Mouse (Mus musculus): ENCODE data around the gene Zfp638. TPM values are rescaled to one million over a fixed set of nuclear protein-coding genes. Genes with fewer than 3 reads are reported as not detected.

Zfp638 gene
- polyA plus RNA-seq, 2 experiments = 14.0 to 19.3 TPM

DNA sequence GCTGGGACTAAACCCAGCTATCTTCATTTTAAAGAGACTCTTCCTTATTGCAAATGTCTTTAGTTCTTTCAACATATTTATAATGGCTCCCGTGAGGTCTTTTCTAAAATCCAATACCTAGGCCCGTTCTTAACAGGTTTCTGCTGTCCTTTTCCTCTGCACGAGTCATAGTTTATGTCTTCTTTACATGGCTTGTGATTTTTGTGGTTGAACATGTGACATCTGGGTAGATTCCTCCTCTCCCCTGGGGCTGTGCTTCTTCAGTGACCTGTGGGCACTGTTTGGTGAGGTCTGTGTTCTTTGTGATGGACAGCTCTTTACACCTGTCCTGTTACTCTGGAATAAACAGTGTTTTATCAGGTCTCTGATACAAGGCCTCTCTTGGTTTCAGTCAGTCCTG is 19.9 kb downstream of the Zfp638 start:
- Histone ChIP-seq H3K4me1 (replicated peaks; ENCODE audit: control insufficient read depth in 2 of 2, insufficient read depth in 2 of 2, low read length in 1 of 2) (no peaks in the 10 kb centered on the region), H3K9me3 (ENCODE audit: control insufficient read depth, low read length) (no peaks in the 10 kb centered on the region), H3K27ac (no peak overlapping the region), H3K27me3 (ENCODE audit: control insufficient read depth, insufficient read depth, low read length) (no peaks in the 10 kb centered on the region), H3K4me2 (ENCODE audit: low read depth) (no peak overlapping the region), H3K4me3 (ENCODE audit: insufficient read depth in 1 of 2, low read depth in 2 of 2, low read length in 2 of 2) (no peak overlapping the region), H3K9ac (replicated peaks) (no peak overlapping the region), H3K36me3 (replicated peaks; ENCODE audit: control insufficient read depth, insufficient read depth, low read depth) (no peaks in the 10 kb centered on the region)
- TF ChIP-seq EP300 (IDR thresholded peaks at IDR 0.05; ENCODE audit: low read depth) = no peak
- no peak for TF ChIP-seq CTCF (IDR thresholded peaks at IDR 0.05; ENCODE audit: low read depth)
- DNase-seq (ENCODE audit: low read depth in 3 of 3, low spot score in 3 of 3) = no peak
- no peak for ATAC-seq (ENCODE audit: insufficient read depth)
- WGBS (ENCODE audit: insufficient replicate concordance) = 60% methylated on average over 3 of the region's 3 CpGs

DNA sequence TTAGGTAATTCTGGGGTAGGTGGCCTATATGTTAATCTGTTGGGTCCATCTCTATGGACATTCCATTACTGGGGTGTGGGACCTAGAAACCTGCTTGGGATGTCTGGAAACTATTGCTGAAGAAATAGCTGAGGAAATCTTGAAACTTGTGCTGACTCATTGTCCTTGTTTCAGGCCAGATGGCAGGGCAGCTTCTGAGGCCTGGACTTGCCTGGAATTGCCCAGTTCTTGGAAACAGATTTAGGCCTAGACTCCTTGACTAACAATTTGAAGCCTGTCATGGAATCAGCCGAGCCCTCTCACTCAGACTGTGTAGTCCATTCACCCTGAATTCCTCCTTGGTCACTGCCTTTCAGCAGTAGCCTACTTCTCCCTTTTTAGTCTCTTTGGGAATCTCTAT is 21.9 kb downstream of the Zfp638 start:
- Histone ChIP-seq H3K4me3 (ENCODE audit: insufficient read depth in 1 of 2, low read depth in 2 of 2, low read length in 2 of 2) (no peak overlapping the region), H3K9ac (replicated peaks) (no peak overlapping the region), H3K27ac (no peak overlapping the region), H3K36me3 (replicated peaks; ENCODE audit: control insufficient read depth, insufficient read depth, low read depth) (no peaks in the 10 kb centered on the region), H3K9me3 (ENCODE audit: control insufficient read depth, low read length) (no peaks in the 10 kb centered on the region), H3K27me3 (ENCODE audit: control insufficient read depth, insufficient read depth, low read length) (no peaks in the 10 kb centered on the region), H3K4me1 (replicated peaks; ENCODE audit: control insufficient read depth in 2 of 2, insufficient read depth in 2 of 2, low read length in 1 of 2) (no peaks in the 10 kb centered on the region), H3K4me2 (ENCODE audit: low read depth) (no peak overlapping the region)
- ATAC-seq (ENCODE audit: insufficient read depth) (no peak), DNase-seq (ENCODE audit: low read depth in 3 of 3, low spot score in 3 of 3) (no peak)
- no peak for TF ChIP-seq EP300 (IDR thresholded peaks at IDR 0.05; ENCODE audit: low read depth)
- no peak for TF ChIP-seq CTCF (IDR thresholded peaks at IDR 0.05; ENCODE audit: low read depth)
- WGBS (ENCODE audit: insufficient replicate concordance) = 41% methylated on average over 1 of the region's 1 CpGs

DNA sequence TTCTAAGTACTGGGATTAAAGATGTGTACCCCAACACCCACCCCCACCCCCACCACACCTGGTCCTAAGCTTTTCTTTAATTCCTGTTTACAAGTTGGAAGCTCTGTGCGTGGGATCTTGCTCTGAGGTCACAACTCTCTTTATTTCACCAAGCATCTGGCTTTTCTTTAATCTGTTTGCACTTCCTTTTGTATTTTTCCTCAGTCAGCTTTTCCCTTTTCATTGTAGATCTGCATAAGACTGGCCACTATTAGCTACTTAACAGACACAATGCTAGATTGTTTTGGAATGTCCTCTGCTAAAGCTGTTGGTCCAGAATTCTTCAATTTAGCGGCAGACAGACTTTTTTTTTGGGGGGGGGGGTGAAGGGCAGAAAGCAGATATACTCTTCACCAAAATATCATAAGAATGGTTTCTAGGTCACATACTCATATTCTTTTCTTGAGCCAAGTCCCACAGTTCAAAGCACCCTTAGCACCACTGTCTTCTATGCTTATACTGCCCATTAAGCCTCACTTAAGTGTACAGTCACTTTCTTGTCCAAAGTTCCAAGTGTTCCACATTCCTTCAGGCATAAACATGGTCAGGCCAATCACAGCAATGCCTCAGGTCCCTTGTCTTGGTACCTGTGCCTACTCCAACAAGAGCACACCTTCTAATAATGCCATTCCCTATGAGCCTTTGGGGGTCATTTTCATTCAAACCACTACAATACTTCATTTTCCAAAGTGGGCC is 23.5 kb downstream of the Zfp638 start:
- Histone ChIP-seq H3K27me3 (ENCODE audit: control insufficient read depth, insufficient read depth, low read length) (no peaks in the 10 kb centered on the region), H3K36me3 (replicated peaks; ENCODE audit: control insufficient read depth, insufficient read depth, low read depth) (no peaks in the 10 kb centered on the region), H3K4me2 (ENCODE audit: low read depth) (no peak overlapping the region), H3K9ac (replicated peaks) (no peak overlapping the region), H3K4me3 (ENCODE audit: insufficient read depth in 1 of 2, low read depth in 2 of 2, low read length in 2 of 2) (no peak overlapping the region), H3K9me3 (ENCODE audit: control insufficient read depth, low read length) (no peaks in the 10 kb centered on the region), H3K4me1 (replicated peaks; ENCODE audit: control insufficient read depth in 2 of 2, insufficient read depth in 2 of 2, low read length in 1 of 2) (no peaks in the 10 kb centered on the region), H3K27ac (no peak overlapping the region)
- ATAC-seq (ENCODE audit: insufficient read depth) (no peak), DNase-seq (ENCODE audit: low read depth in 3 of 3, low spot score in 3 of 3) (no peak)
- WGBS (ENCODE audit: insufficient replicate concordance) = 48% methylated on average over 2 of the region's 2 CpGs
- TF ChIP-seq CTCF (IDR thresholded peaks at IDR 0.05; ENCODE audit: low read depth) = no peak
- no peak for TF ChIP-seq EP300 (IDR thresholded peaks at IDR 0.05; ENCODE audit: low read depth)

DNA sequence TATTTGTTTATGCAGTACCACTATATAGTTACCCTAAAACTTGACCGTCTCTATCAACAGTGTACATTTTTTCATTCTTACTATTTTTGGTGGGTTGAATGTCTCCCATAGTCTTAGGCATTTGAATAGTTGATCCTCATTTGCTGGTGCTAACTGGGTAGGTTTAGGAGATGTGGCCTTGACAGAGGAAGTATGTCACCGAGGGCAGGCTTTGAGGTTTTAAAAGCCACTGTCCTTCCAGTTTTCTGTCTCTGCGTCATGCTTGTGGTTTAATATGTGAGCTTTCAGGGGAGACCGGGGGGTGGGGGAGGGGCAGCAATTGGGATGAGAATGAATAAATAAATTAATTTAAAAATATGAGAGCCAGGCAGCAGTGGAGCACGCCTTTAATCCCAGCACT is 24.3 kb downstream of the Zfp638 start:
- Histone ChIP-seq H3K4me1 (replicated peaks; ENCODE audit: control insufficient read depth in 2 of 2, insufficient read depth in 2 of 2, low read length in 1 of 2) (no peaks in the 10 kb centered on the region), H3K4me2 (ENCODE audit: low read depth) (no peak overlapping the region), H3K4me3 (ENCODE audit: insufficient read depth in 1 of 2, low read depth in 2 of 2, low read length in 2 of 2) (no peak overlapping the region), H3K27ac (no peak overlapping the region), H3K36me3 (replicated peaks; ENCODE audit: control insufficient read depth, insufficient read depth, low read depth) (no peaks in the 10 kb centered on the region), H3K9me3 (ENCODE audit: control insufficient read depth, low read length) (no peaks in the 10 kb centered on the region), H3K27me3 (ENCODE audit: control insufficient read depth, insufficient read depth, low read length) (no peaks in the 10 kb centered on the region), H3K9ac (replicated peaks) (no peak overlapping the region)
- 39% methylated on average over 5 of the region's 5 CpGs for WGBS (ENCODE audit: insufficient replicate concordance)
- no peak for DNase-seq (ENCODE audit: low read depth in 3 of 3, low spot score in 3 of 3)
- TF ChIP-seq EP300 (IDR thresholded peaks at IDR 0.05; ENCODE audit: low read depth) (no peak), CTCF (IDR thresholded peaks at IDR 0.05; ENCODE audit: low read depth) (no peak)
- ATAC-seq (ENCODE audit: insufficient read depth) = no peak

DNA sequence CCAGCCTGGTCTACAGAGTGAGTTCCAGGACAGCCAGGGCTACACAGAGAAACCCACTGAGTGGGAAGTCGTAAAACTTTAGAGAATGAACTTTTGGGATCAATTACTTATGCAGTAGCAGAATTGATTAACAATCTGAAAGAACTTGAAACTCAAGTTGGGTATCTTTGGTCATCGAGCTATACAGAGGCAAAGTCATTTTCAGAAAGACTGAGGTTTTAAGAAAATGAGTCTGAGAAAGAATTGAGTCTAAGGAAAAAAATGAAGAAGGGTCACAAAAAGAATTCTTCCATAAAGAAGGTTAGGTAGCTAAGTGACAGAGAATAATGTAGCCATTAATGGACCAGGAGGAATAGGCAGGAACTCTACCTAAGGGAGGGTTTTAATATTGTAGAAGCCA is 24.8 kb downstream of the Zfp638 start:
- Histone ChIP-seq H3K9me3 (ENCODE audit: control insufficient read depth, low read length) (no peaks in the 10 kb centered on the region), H3K4me3 (ENCODE audit: insufficient read depth in 1 of 2, low read depth in 2 of 2, low read length in 2 of 2) (no peak overlapping the region), H3K27me3 (ENCODE audit: control insufficient read depth, insufficient read depth, low read length) (no peaks in the 10 kb centered on the region), H3K27ac (no peak overlapping the region), H3K4me2 (ENCODE audit: low read depth) (no peak overlapping the region), H3K36me3 (replicated peaks; ENCODE audit: control insufficient read depth, insufficient read depth, low read depth) (no peaks in the 10 kb centered on the region), H3K4me1 (replicated peaks; ENCODE audit: control insufficient read depth in 2 of 2, insufficient read depth in 2 of 2, low read length in 1 of 2) (no peaks in the 10 kb centered on the region), H3K9ac (replicated peaks) (no peak overlapping the region)
- 61% methylated on average over 2 of the region's 2 CpGs for WGBS (ENCODE audit: insufficient replicate concordance)
- TF ChIP-seq EP300 (IDR thresholded peaks at IDR 0.05; ENCODE audit: low read depth) (no peak), CTCF (IDR thresholded peaks at IDR 0.05; ENCODE audit: low read depth) (no peak)
- ATAC-seq (ENCODE audit: insufficient read depth) (no peak), DNase-seq (ENCODE audit: low read depth in 3 of 3, low spot score in 3 of 3) (no peak)

Data from liver, embryonic 14.5 days (tissue).